Mouse (Mus musculus): ENCODE results near the gene Chchd6.

- no peak for TF ChIP-seq CTCF (conservative IDR thresholded peaks at IDR 0.05; ENCODE audit: low read length)
- no peak for TF ChIP-seq NANOG (IDR thresholded peaks at IDR 0.05; ENCODE audit: borderline replicate concordance, low read length)
- TF ChIP-seq POU5F1 (IDR thresholded peaks at IDR 0.05; ENCODE audit: borderline replicate concordance, low read length), result no peak
These were observed 154.8 kb downstream of the Chchd6 start for GRCm38 (mm10) chr6:89440671-89441070.

All from E14TG2a.4 (cell line).